Mouse (Mus musculus) testis, adult 2 months (tissue): Measurements from ENCODE around the gene Rbx1.

ENCODE experiments used
- CTCF ChIP-seq: fragments of 200-500 bp; IDR thresholded peaks from 2 replicates; pipeline ENCODE4 v1.5.1; 2012; ENCODE audit warnings: low read depth, mild to moderate bottlenecking, inconsistent platforms, low read length, moderate library complexity; ENCODE audit not compliant: control insufficient read depth, insufficient read depth, insufficient replicate concordance
- POLR2A ChIP-seq: fragments of 200-500 bp; IDR thresholded peaks from 2 replicates; pipeline ENCODE4 v1.6.1; 2012; ENCODE audit warnings: low read depth, mild to moderate bottlenecking, inconsistent platforms, low read length, moderate library complexity; ENCODE audit not compliant: control insufficient read depth

DNA sequence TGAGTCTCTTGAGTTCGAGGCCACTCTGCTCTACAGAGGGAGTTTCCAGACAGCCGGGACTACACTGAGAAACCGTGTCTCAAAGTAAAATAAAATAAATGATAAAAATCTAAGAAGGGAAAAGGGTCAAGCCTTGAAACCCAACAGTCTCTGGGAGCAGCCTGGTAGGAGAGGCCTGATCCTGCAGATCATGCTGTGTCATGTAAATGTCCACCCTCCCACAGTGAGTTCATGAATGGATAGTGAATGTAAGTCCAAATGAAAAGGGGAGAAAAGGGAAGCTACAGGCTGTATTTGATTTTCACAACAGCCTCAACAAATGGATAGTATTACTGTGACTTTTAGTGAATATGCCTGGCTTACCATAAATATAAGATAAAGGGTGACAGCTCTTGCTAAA, 40.8 kb upstream of the Rbx1 start:
- TF ChIP-seq CTCF (no peak), POLR2A (no peak)
